Mouse (Mus musculus) E14TG2a.4 (cell line): ENCODE results near the gene Gda.

Source experiments
- CTCF ChIP-seq: conservative IDR thresholded peaks from 2 replicates; pipeline ENCODE4 v1.5.1; 2014; ENCODE audit warnings: low read length
- POU5F1 ChIP-seq: IDR thresholded peaks from 2 replicates; pipeline ENCODE4 v1.6.1; 2014; ENCODE audit warnings: low read length, borderline replicate concordance

GRCm38 (mm10) chr19:21415377-21415776 lies 57.9 kb downstream of the Gda start:
- no peak for TF ChIP-seq CTCF
- TF ChIP-seq POU5F1: no peak
